Mouse (Mus musculus) intestine, embryonic 14.5 days (tissue): Measurements from ENCODE around the gene Brsk1. TPM values are rescaled to one million over a fixed set of nuclear protein-coding genes. Genes with fewer than 3 reads are reported as not detected.
A peak's percentile ranks its signal among the peaks of the same experiment; 100 is the strongest.

Experiments
- ATAC-seq: fragments of 200-750 bp; cut with Nextera tagmentation; replicated peaks from 2 replicates; pipeline ENCODE4 v1.8.0; 2017; ENCODE audit warnings: low read depth, moderate number of reproducible peaks, moderate TSS enrichment, moderate library complexity; ENCODE audit not compliant: low FRiP score, low TSS enrichment
- DNase-seq: peaks from one replicate; pipeline ENCODE4 v3.0.0-alpha.2; 2018; ENCODE audit warnings: low spot score
- H3K27ac ChIP-seq: fragments of 300-500 bp; sonication (generic); 2 replicates; pipeline ENCODE4 v1.5.1; 2014; ENCODE audit warnings: low read depth, mild to moderate bottlenecking, control low read depth
- H3K27me3 ChIP-seq: fragments of 300-500 bp; sonication (generic); replicated peaks from 2 replicates; pipeline ENCODE4 v1.6.1; 2014; ENCODE audit warnings: low read length, control low read depth; ENCODE audit not compliant: control insufficient read depth, insufficient read depth
- H3K36me3 ChIP-seq: fragments of 300-500 bp; sonication (generic); 2 replicates; pipeline ENCODE4 v1.6.1; 2014; ENCODE audit warnings: low read length, control low read depth; ENCODE audit not compliant: control insufficient read depth, insufficient read depth
- H3K4me1 ChIP-seq: fragments of 300-500 bp; sonication (generic); replicated peaks from 2 replicates; pipeline ENCODE4 v1.6.1; 2014; ENCODE audit warnings: low read length, control low read depth, mixed read lengths; ENCODE audit not compliant: control insufficient read depth, insufficient read depth
- H3K4me2 ChIP-seq: fragments of 300-500 bp; sonication (generic); 2 replicates; pipeline ENCODE4 v1.6.1; 2014; ENCODE audit warnings: low read length
- H3K4me3 ChIP-seq: fragments of 300-500 bp; sonication (generic); 2 replicates; pipeline ENCODE4 v1.5.1; 2014; ENCODE audit warnings: low read depth, low read length, control low read depth, mixed read lengths
- H3K9ac ChIP-seq: fragments of 300-500 bp; sonication (generic); 2 replicates; pipeline ENCODE4 v1.6.1; 2014; ENCODE audit warnings: mild to moderate bottlenecking, low read length
- H3K9me3 ChIP-seq: fragments of 300-500 bp; sonication (generic); 2 replicates; pipeline ENCODE4 v1.6.1; 2016; ENCODE audit warnings: low read length, control low read depth; ENCODE audit not compliant: control insufficient read depth
- whole genome bisulfite sequencing: fragments of 180-500 bp; shearing (Covaris S2); extraction: QIAGEN DNeasy Blood & Tissue Kit; methylation state at CpG from one replicate; pipeline ENCODE4 v1.1.7; 2014; 5-methylcytosine and 5-hydroxymethylcytosine counted together
- polyA plus RNA-seq: library from polyadenylated mRNA; unstranded; fragments of >200 nt; fragmentation: Nextera tagmentation; extraction: Ambion mirVana; gene quantifications from 2 replicates; pipeline ENCODE4 v1.2.1, GENCODE M21; 2014

The Brsk1 gene
- polyA plus RNA-seq, 1 experiment from 2014 or later = 1.7 TPM

GRCm38 (mm10) chr7:4702334-4702733 lies 11.9 kb downstream of the Brsk1 start:
- no peak for ATAC-seq
- DNase-seq = no peak
- no peak overlapping the region for H3K4me3 ChIP-seq
- H3K4me2 ChIP-seq = no peak overlapping the region
- peaks cover 79% of the 10 kb centered on the region for H3K36me3 ChIP-seq
- H3K9ac ChIP-seq = no peak overlapping the region
- no peaks in the 10 kb centered on the region for H3K9me3 ChIP-seq
- H3K27me3 ChIP-seq = no peaks in the 10 kb centered on the region
- 54% methylated on average over 8 of the region's 8 CpGs for WGBS
- H3K4me1 ChIP-seq = no peaks in the 10 kb centered on the region
- H3K27ac ChIP-seq = no peak overlapping the region

DNA sequence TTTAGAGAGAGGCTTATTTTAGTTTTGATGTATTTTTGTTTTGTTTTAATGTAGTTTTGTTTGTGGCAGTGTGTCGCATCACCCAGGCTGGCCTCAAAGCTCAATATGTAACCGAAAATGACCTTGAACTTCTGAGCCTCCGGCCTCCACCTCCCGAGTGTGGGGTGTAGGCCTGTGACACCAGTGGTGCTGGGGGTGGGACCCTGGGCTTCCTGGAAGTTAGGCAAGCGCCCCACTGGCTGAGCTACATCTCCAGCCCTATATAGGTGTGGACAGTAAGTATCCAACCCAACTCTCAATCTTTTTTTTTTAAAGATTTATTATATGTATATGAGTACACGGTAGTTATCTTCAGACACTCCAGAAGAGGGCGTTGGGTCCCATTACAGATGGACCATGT lies 12.8 kb downstream of the Brsk1 start:
- no peak overlapping the region for H3K27ac ChIP-seq
- no peak for ATAC-seq
- H3K4me1 ChIP-seq = no peaks in the 10 kb centered on the region
- peaks cover 81% of the 10 kb centered on the region for H3K36me3 ChIP-seq
- 93% methylated on average over 7 of the region's 7 CpGs for WGBS
- H3K9ac ChIP-seq = no peak overlapping the region
- no peaks in the 10 kb centered on the region for H3K27me3 ChIP-seq
- H3K4me3 ChIP-seq = no peak overlapping the region
- no peaks in the 10 kb centered on the region for H3K9me3 ChIP-seq
- H3K4me2 ChIP-seq = no peak overlapping the region
- no peak for DNase-seq

DNA sequence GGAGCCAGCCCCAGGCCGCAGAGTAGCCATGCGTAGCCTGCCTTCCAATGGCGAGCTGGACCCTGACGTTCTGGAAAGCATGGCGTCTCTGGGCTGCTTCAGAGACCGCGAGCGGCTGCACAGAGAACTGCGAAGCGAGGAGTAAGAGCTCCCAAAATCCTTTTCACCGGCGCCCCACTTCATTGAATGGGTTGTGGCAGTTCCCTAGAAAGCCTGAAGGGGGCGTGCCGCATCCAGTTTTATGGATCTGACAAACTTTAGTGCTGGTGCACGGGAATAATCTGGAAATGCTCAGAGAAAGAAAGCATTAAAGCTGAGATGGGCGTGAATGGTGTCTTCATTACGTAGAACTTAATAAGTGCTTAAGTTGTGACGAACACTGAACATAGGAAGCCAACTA lies 14.7 kb downstream of the Brsk1 start:
- Histone ChIP-seq H3K4me2 (no peak overlapping the region), H3K36me3 (peaks cover 79% of the 10 kb centered on the region), H3K27ac (no peak overlapping the region), H3K9me3 (no peaks in the 10 kb centered on the region), H3K27me3 (no peaks in the 10 kb centered on the region), H3K4me3 (no peak overlapping the region), H3K4me1 (no peaks in the 10 kb centered on the region), H3K9ac (no peak overlapping the region)
- DNase-seq = peak; percentile 73
- 51% methylated on average over 18 of the region's 18 CpGs for WGBS
- no peak for ATAC-seq

DNA sequence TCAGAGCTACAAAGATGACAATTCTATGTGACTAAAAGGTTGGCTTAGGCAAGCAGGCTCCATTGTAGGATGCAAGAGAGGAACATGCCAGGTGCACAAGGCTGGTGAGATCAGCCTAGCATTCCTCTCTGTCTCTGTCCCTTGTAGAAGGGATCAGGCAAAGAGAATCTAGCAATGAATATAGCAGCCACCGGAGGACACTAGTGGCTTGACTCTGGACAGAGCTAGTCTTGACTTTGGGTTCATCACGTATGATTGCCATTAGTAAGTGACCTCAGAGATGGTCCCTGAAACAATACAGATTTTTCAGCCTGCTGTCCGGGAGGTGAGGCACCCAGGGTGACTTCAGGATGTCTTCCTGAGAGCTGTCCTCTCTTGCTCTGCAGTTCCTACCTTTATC lies 22.2 kb downstream of the Brsk1 start:
- DNase-seq (no peak), ATAC-seq (no peak)
- Histone ChIP-seq H3K9me3 (no peaks in the 10 kb centered on the region), H3K4me2 (no peak overlapping the region), H3K36me3 (peaks cover 85% of the 10 kb centered on the region), H3K4me1 (no peaks in the 10 kb centered on the region), H3K4me3 (no peak overlapping the region), H3K27me3 (no peaks in the 10 kb centered on the region), H3K27ac (no peak overlapping the region), H3K9ac (no peak overlapping the region)
- WGBS = 88% methylated on average over 3 of the region's 3 CpGs

GRCm38 (mm10) chr7:4716955-4717354 lies 26.6 kb downstream of the Brsk1 start:
- Histone ChIP-seq H3K4me2 (no peak overlapping the region), H3K9me3 (no peaks in the 10 kb centered on the region), H3K4me3 (no peak overlapping the region), H3K4me1 (no peaks in the 10 kb centered on the region), H3K27ac (no peak overlapping the region), H3K9ac (no peak overlapping the region), H3K27me3 (no peaks in the 10 kb centered on the region), H3K36me3 (peaks cover 44% of the 10 kb centered on the region)
- DNase-seq (no peak), ATAC-seq (no peak)
- 64% methylated on average over 6 of the region's 6 CpGs for WGBS

GRCm38 (mm10) chr7:4719276-4719675 lies 28.9 kb downstream of the Brsk1 start:
- WGBS = 89% methylated on average over 3 of the region's 3 CpGs
- Histone ChIP-seq H3K27ac (no peak overlapping the region), H3K9me3 (no peaks in the 10 kb centered on the region), H3K4me3 (no peak overlapping the region), H3K27me3 (no peaks in the 10 kb centered on the region), H3K4me2 (no peak overlapping the region), H3K4me1 (peaks cover 4% of the 10 kb centered on the region; the same call in 1 of the 2 replicates), H3K9ac (no peak overlapping the region), H3K36me3 (peaks cover 21% of the 10 kb centered on the region)
- no peak for DNase-seq
- no peak for ATAC-seq

GRCm38 (mm10) chr7:4723508-4723907 lies 33.1 kb downstream of the Brsk1 start:
- no peaks in the 10 kb centered on the region for H3K9me3 ChIP-seq
- no peaks in the 10 kb centered on the region for H3K36me3 ChIP-seq
- DNase-seq (no peak), ATAC-seq (no peak)
- no peaks in the 10 kb centered on the region for H3K27me3 ChIP-seq
- peak overlapping the region; percentile 30 for H3K4me3 ChIP-seq
- peaks cover 4% of the 10 kb centered on the region; the same call in 1 of the 2 replicates for H3K4me1 ChIP-seq
- WGBS = 37% methylated on average over 12 of the region's 12 CpGs
- 0 out of 2 replicates have a peak overlapping the region, but pooled peaks have one; percentile 3 for H3K9ac ChIP-seq
- H3K4me2 ChIP-seq = peak overlapping the region; percentile 59
- H3K27ac ChIP-seq = peak overlapping the region; percentile 77; the same call in 1 of the 2 replicates

GRCm38 (mm10) chr7:4724359-4724758 lies 34.0 kb downstream of the Brsk1 start:
- Histone ChIP-seq H3K9me3 (no peaks in the 10 kb centered on the region), H3K36me3 (no peaks in the 10 kb centered on the region), H3K27me3 (no peaks in the 10 kb centered on the region), H3K4me1 (peaks cover 4% of the 10 kb centered on the region; the same call in 1 of the 2 replicates), H3K4me3 (no peak overlapping the region), H3K4me2 (peak overlapping the region; percentile 59), H3K27ac (peak overlapping the region; percentile 77), H3K9ac (no peak overlapping the region)
- 30% methylated on average over 3 of the region's 3 CpGs for WGBS
- DNase-seq (no peak), ATAC-seq (peak; percentile 3; the same call in 1 of the 2 replicates)

- ATAC-seq (no peak; the same call in 1 of the 2 replicates), DNase-seq (no peak)
- WGBS = 76% methylated on average over 7 of the region's 7 CpGs
These were observed 34.8 kb downstream of the Brsk1 start, which contains the start of gene Tmem150b for GRCm38 (mm10) chr7:4725169-4725568. Tmem150b (minus strand) TSS chr7:4725249.

More at GRCm38 (mm10) chr7:4725169-4725568, 34.8 kb downstream of the Brsk1 start, which contains the start of gene Tmem150b:
- Histone ChIP-seq H3K4me3 (no peak within 1 kb of the TSS), H3K9me3 (no peaks in the 10 kb centered on the region), H3K27me3 (no peaks in the 10 kb centered on the region), H3K9ac (no peak within 1 kb of the TSS), H3K27ac (peak within 1 kb of the TSS; percentile 77), H3K36me3 (no peaks in the 10 kb centered on the region), H3K4me2 (peak within 1 kb of the TSS; percentile 59), H3K4me1 (peaks cover 4% of the 10 kb centered on the region; the same call in 1 of the 2 replicates)
